Mouse (Mus musculus): ENCODE results near the gene Lag3. TPM values are rescaled to one million over a fixed set of nuclear protein-coding genes. Genes with fewer than 3 reads are reported as not detected.

The Lag3 gene
- polyA plus RNA-seq, 1 experiment from 2014 or later = 2.3 TPM

DNA sequence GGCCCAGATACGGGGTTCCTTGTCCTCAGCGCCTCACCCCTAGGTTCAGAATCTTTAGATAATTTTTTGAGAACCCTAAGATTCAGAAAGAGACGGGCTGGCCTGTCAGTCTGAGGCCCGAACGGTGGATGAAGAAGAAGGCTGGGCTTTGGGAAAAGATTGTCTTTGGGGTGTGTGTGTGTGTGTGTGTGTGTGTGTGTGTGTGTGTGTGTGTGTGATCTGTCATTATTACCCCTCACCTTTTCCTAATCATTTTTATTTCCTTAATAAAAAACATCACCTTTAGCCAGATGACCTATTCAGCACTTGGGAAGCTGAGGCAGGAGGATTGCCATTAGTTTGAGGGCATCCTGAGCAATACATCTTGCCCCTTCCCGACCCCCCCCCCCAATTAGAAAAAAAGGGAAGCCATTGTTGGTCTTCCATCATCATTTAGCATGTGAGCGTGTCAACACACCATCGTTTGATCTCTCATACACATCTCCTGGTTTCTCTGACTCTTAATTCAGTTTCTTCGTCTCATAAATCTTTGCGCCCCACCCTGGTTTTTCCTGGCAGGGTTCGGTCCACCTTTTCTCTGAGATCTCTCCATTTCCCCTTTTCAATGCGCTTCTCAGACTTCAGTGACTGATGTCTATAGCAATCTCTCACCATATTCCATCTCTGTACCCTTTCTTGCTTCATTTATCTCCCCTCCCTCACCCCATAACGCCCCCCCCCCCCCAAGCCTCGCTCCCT is 7.6 kb upstream of the Lag3 start:
- 13% methylated on average over 13 of the region's 14 CpGs for WGBS
- Histone ChIP-seq H3K27ac (peak overlapping the region; percentile 100), H3K4me1 (replicated peaks) (peaks cover 58% of the 10 kb centered on the region)

DNA sequence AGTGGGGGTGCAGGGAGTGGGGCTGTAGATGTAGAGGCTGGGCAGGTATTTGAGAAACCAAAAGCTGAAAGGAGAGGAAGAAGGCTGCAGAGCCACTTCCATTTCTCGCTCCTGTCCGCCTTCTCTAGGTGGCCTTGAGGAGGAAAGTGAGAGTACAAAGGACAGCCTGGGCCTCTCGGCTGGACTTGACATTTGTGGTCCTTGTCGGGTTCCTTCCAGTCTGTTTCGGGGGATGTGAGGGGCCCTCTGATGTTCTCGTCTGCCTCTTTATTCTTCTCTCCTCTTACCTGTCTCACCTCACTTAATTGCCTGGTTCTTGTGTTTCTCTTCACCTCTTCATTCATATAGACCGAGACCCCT is 6.8 kb upstream of the Lag3 start:
- Histone ChIP-seq H3K4me1 (replicated peaks) (peaks cover 65% of the 10 kb centered on the region), H3K4me3 (replicated peaks) (peak overlapping the region; percentile 94), H3K9ac (replicated peaks) (peak overlapping the region; percentile 100), H3K36me3 (peaks cover 17% of the 10 kb centered on the region), H3K4me2 (replicated peaks) (peak overlapping the region; percentile 99), H3K9me3 (no peaks in the 10 kb centered on the region), H3K27me3 (no peaks in the 10 kb centered on the region), H3K27ac (peak overlapping the region; percentile 100)
- ATAC-seq = no peak
- WGBS = 5% methylated on average over 7 of the region's 7 CpGs

More for the DNA sequence above, 7.6 kb upstream of the Lag3 start:
- no peaks in the 10 kb centered on the region for H3K9me3 ChIP-seq
- H3K4me3 ChIP-seq (replicated peaks) = peak overlapping the region; percentile 94
- peak overlapping the region; percentile 100 for H3K9ac ChIP-seq (replicated peaks)
- peak overlapping the region; percentile 99 for H3K4me2 ChIP-seq (replicated peaks)
- peaks cover 10% of the 10 kb centered on the region for H3K36me3 ChIP-seq
- ATAC-seq = no peak
- H3K27me3 ChIP-seq = no peaks in the 10 kb centered on the region

DNA sequence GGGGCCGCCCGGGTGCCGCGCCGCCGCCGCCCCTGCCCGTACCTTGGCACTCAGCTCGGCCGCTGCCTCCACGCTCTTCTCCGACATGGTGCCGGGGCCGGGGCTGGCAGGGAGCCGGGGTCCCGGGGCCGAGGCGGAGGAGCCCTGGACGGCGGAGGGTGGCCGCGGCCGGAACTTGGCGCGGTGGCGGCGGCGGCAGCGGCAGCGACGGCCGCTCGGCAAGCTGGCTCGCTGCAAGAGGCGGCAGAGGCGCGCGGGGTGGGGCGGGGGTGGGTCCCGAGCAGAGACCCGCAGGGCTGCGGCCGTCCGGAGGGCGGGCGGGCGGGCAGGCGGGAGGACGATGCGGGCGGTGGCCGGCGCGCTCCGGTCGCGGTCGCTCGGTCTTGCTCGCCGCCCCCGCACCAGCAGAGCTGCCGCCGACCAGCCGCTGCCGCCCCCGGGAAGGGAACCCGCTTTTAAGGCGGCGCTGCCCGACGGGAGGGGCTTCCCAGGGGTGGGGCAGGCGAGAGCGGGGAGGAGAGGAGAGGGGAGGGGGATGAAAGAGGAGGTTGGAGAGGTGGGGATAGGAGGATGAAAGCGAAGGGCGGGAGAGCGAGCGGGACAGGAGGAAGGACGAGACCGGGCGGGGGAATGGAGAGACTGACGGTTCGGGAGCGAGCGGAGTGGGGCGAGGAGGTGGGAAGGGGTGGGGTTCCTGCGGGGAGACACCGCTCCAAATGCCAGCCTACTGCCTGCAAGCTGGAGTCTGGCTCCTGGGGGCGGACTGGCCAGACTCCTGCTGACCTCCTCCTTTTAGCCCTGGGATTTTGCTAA is 6.2 kb upstream of the Lag3 start:
- H3K4me2 ChIP-seq (replicated peaks) = peak overlapping the region; percentile 99
- peak; percentile 75 for ATAC-seq
- peaks cover 68% of the 10 kb centered on the region for H3K4me1 ChIP-seq (replicated peaks)
- H3K9me3 ChIP-seq = no peaks in the 10 kb centered on the region
- H3K27ac ChIP-seq = peak overlapping the region; percentile 100
- peak overlapping the region; percentile 100 for H3K9ac ChIP-seq (replicated peaks)
- no peaks in the 10 kb centered on the region for H3K27me3 ChIP-seq
- peaks cover 23% of the 10 kb centered on the region for H3K36me3 ChIP-seq
- H3K4me3 ChIP-seq (replicated peaks) = peak overlapping the region; percentile 94
- under 1% methylated on average over 54 of the region's 89 CpGs for WGBS

DNA sequence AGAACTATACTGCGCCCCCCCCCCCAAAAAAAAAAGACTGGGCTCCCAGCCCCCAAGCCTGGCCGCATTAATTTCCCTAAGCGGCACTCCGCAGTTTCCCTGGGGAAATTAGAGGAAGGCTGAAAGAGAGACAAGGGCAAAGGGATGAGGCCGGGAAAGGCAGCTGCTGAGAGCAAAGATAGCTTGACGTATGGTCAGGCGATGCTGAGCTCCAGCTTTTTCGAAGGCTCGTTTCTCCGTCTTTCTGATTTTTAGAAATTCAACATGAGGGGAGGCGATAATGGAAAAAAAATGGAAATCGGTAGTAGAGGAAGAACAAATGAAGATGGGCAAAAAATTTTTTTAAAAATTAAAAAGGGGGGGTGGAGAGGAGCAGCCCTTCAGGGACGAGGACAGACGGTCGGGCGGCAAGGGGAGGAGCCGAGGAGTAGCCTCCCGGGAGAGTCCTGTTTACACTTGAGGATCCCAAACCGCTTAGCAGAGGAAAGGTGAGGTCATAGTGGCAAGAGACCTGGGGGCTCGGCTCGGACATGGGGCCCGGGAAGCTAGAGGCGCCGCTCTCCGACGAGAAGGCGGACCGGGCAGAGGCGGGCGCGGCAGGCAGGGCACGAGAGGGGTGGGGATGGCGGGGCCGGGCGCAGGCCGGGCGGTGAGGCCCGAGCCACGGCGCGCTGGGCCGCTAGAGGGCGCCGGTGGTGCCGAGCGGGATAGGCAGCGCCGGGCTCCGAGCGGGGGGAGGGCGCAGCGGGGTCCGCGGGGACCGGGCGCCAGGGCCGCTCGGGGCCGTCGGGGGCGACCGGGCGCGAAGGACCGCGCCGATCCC is 5.4 kb upstream of the Lag3 start:
- peak overlapping the region; percentile 100 for H3K27ac ChIP-seq
- peak overlapping the region; percentile 94 for H3K4me3 ChIP-seq (replicated peaks)
- H3K4me2 ChIP-seq (replicated peaks) = peak overlapping the region; percentile 99
- H3K36me3 ChIP-seq = peaks cover 29% of the 10 kb centered on the region
- ATAC-seq = peak; percentile 54
- H3K27me3 ChIP-seq = no peaks in the 10 kb centered on the region
- WGBS = 1% methylated on average over 46 of the region's 67 CpGs
- peak overlapping the region; percentile 100 for H3K9ac ChIP-seq (replicated peaks)
- no peaks in the 10 kb centered on the region for H3K9me3 ChIP-seq
- peaks cover 68% of the 10 kb centered on the region for H3K4me1 ChIP-seq (replicated peaks)

DNA sequence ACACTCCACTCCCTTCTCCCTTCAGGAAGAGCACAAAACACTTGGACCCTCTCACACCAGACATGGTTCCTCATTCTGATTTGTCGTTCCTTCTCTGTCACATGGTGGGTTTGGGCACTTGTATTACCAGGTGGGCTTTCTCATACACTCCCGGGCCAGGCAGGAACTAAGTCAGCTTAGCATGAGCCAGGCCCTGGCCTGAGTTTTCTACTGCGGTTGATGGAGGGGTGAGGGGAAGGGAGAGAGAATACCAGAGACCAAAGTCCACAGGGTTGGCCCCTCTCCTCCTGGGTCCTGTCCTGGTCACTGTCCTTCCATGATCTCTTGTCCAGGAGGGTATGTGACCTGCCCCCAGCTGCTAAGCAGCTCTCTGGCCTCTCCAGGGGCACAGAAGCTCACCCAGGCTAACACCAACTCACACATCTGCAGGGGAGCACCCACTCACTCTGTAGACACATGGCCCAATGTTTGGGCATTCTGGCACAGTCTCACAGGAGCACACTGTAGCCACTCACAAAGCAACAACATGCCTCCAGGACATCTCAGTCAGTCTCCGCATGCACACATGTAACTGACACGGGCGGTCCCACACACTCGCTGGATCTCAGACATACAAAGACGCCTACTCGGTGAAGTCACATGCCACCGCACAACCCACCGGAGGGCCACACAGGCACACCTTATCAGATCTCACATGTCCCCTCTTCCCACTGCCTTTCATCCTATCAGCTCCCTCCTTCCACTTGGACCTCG is 4.6 kb upstream of the Lag3 start:
- peaks cover 29% of the 10 kb centered on the region for H3K36me3 ChIP-seq
- peak overlapping the region; percentile 94 for H3K4me3 ChIP-seq (replicated peaks)
- no peaks in the 10 kb centered on the region for H3K27me3 ChIP-seq
- H3K27ac ChIP-seq = peak overlapping the region; percentile 100
- H3K9ac ChIP-seq (replicated peaks) = peak overlapping the region; percentile 100
- H3K4me1 ChIP-seq (replicated peaks) = peaks cover 64% of the 10 kb centered on the region
- ATAC-seq = no peak
- no peaks in the 10 kb centered on the region for H3K9me3 ChIP-seq
- 2% methylated on average over 12 of the region's 12 CpGs for WGBS
- H3K4me2 ChIP-seq (replicated peaks) = peak overlapping the region; percentile 99

DNA sequence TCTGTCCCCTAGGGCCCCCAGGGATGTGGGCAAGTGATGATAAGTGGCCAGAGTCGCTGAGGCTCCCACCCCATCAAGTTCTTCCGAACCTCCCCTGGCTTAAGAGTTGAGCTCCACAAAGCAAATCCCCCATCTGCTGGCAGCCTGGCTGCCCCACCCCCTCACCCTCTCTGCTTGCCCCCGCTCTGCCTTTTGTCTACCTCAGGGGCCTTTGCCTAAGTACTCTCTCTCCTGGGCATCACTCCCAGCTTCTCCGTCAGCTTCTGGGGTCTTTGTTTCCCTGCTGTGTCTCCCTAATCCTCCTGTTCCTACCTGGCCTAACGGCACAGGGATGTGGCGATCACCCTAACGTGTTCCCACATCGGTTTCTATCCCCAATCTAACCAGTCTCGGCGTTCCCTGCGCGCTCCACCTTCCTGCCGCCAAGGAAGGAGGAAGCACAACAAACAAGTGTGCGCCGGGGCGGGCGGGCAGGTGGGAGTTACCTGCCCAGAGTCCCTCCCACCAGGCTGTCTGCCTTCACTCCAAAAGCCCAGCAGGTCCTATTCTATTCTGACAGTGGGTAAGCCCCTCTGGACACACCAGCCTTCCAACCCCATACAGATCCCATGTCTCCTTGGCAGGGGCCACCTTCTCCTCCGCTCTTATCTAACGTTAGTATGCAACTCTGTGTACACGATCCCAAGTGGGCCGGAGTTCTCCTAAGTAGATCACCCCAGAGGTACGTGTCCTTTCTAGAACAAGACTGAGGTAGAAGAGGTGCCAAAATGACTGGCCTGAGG is 3.8 kb upstream of the Lag3 start:
- Histone ChIP-seq H3K9me3 (no peaks in the 10 kb centered on the region), H3K4me1 (replicated peaks) (peaks cover 62% of the 10 kb centered on the region), H3K4me3 (replicated peaks) (peak overlapping the region; percentile 94), H3K4me2 (replicated peaks) (peak overlapping the region; percentile 99), H3K9ac (replicated peaks) (peak overlapping the region; percentile 100), H3K27ac (peak overlapping the region; percentile 100), H3K27me3 (peaks cover 6% of the 10 kb centered on the region; the same call in 1 of the 2 replicates), H3K36me3 (peaks cover 29% of the 10 kb centered on the region)
- no peak for ATAC-seq
- whole genome bisulfite sequencing = 5% methylated on average over 22 of the region's 22 CpGs

DNA sequence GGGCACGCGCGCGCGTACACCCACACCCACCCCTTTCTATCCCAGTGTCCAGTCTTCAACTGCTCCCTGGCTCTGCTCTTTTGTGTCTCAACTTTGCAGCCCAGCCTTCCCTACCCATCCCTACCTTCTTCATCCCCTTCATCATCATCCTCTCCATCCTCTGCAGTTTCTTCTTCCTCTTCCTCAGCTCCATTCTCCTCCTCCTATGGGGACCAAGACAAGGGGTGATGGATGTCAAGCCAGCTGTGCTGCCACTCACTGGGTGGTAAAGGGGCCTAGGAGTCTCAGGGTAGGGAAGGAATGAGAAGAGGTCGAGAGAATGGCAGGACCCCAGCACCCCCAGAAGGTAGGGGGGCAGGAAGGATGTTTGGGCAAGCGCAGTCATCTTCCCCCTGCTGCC is 3.0 kb upstream of the Lag3 start:
- no peak for ATAC-seq
- Histone ChIP-seq H3K36me3 (peaks cover 29% of the 10 kb centered on the region), H3K4me1 (replicated peaks) (peaks cover 65% of the 10 kb centered on the region), H3K9ac (replicated peaks) (peak overlapping the region; percentile 100), H3K4me3 (replicated peaks) (peak overlapping the region; percentile 94), H3K27ac (peak overlapping the region; percentile 100), H3K27me3 (peaks cover 9% of the 10 kb centered on the region), H3K9me3 (no peaks in the 10 kb centered on the region), H3K4me2 (replicated peaks) (peak overlapping the region; percentile 99)
- WGBS = 77% methylated on average over 7 of the region's 7 CpGs

DNA sequence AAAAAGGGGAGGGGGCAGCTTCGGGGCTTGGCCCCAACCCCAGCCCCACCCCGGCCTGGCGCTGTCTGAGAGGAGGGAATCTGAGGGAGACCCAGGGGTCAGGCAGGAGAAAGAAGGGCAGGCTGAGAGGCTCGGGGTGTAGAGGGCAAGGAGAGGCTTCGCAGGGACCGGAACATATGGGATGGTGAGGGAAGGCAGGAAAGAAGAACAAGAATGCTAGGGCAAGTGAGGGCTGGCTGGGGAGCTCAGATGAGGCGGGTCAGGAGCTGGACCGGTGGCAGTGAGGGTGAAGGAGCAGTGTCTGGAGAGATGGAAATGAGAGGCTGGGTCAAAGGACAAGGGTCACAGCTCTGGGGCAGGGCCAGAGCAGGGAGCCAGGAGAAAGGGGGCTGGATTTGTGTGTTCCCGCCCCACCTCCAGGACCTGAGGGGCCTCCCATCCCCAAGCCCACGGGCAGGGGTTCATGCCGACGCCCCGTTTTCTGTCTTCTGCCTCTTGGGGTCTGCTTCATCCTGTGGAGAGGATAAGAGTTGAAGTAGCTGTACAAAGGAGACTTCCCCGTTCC is 2.3 kb upstream of the Lag3 start:
- Histone ChIP-seq H3K36me3 (peaks cover 29% of the 10 kb centered on the region), H3K9ac (replicated peaks) (peak overlapping the region; percentile 100), H3K27ac (peak overlapping the region; percentile 100), H3K4me3 (replicated peaks) (peak overlapping the region; percentile 94), H3K4me1 (replicated peaks) (peaks cover 60% of the 10 kb centered on the region), H3K9me3 (no peaks in the 10 kb centered on the region), H3K4me2 (replicated peaks) (peak overlapping the region; percentile 99), H3K27me3 (peaks cover 12% of the 10 kb centered on the region)
- no peak for ATAC-seq
- 54% methylated on average over 14 of the region's 14 CpGs for WGBS

DNA sequence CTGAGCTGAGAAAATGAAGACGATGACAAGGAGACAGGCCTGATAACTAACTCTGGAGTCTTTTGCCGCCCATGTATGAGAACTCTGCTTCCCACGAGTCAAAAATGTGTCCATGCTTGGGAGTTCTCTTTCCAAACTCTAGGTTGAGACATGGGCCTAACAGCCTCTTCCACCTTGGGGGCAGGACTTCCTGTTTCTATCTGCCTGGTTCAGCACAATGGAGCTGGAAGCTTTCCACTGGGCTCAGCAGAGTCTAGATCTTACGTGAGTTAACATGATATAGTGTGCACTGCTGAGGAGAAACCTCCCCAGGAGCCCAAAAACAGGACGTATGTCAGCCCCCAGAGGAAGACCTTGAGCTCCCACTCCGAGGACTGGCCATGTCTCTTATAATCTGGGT is 1.7 kb upstream of the Lag3 start:
- Histone ChIP-seq H3K9me3 (no peaks in the 10 kb centered on the region), H3K36me3 (peaks cover 29% of the 10 kb centered on the region), H3K4me1 (replicated peaks) (peaks cover 54% of the 10 kb centered on the region), H3K27ac (peak overlapping the region; percentile 100), H3K4me2 (replicated peaks) (peak overlapping the region; percentile 99; the same call in 1 of the 2 replicates), H3K9ac (replicated peaks) (peak overlapping the region; percentile 100; the same call in 1 of the 2 replicates), H3K4me3 (replicated peaks) (no peak overlapping the region; the same call in 1 of the 2 replicates), H3K27me3 (peaks cover 16% of the 10 kb centered on the region)
- WGBS = 67% methylated on average over 6 of the region's 6 CpGs
- no peak for ATAC-seq

DNA sequence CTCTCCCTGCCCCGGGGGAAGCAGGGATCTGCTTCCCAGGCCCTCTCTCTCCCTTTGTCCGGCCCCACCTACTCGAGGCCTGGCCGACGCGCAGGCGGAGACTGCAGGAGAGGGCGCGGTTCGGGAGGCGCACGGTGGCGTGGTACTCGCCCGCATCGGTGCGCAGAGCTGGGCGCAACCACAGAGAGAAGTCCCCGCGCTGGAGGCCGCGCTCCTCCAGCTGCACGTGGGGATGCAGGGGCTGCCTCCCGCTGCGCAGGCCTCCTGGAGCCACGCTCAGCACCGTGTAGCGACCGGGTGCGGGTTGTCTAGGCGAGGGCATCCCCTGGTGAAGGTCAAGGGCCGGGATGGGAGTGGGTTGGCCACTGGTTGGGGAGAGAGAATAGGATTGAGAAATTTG is 1.5 kb downstream of the Lag3 start:
- peak; percentile 27 for ATAC-seq

More for the DNA sequence above, 1.5 kb downstream of the Lag3 start:
- H3K27ac ChIP-seq = peak overlapping the region; percentile 49; the same call in 1 of the 2 replicates
- peaks cover 20% of the 10 kb centered on the region for H3K27me3 ChIP-seq
- H3K4me2 ChIP-seq (replicated peaks) = peak overlapping the region; percentile 42
- H3K36me3 ChIP-seq = peaks cover 29% of the 10 kb centered on the region
- peaks cover 47% of the 10 kb centered on the region for H3K4me1 ChIP-seq (replicated peaks)
- no peaks in the 10 kb centered on the region for H3K9me3 ChIP-seq
- WGBS = 2% methylated on average over 32 of the region's 32 CpGs
- H3K9ac ChIP-seq (replicated peaks) = peak overlapping the region; percentile 60
- no peak overlapping the region for H3K4me3 ChIP-seq (replicated peaks)
